Mouse (Mus musculus): ENCODE results near the gene Josd2. TPM values are rescaled to one million over a fixed set of nuclear protein-coding genes. Genes with fewer than 3 reads are reported as not detected.

The Josd2 gene
- total and polyA plus RNA-seq, 2 experiments from 2014 or later, result 28.3 to 44.5 TPM

DNA sequence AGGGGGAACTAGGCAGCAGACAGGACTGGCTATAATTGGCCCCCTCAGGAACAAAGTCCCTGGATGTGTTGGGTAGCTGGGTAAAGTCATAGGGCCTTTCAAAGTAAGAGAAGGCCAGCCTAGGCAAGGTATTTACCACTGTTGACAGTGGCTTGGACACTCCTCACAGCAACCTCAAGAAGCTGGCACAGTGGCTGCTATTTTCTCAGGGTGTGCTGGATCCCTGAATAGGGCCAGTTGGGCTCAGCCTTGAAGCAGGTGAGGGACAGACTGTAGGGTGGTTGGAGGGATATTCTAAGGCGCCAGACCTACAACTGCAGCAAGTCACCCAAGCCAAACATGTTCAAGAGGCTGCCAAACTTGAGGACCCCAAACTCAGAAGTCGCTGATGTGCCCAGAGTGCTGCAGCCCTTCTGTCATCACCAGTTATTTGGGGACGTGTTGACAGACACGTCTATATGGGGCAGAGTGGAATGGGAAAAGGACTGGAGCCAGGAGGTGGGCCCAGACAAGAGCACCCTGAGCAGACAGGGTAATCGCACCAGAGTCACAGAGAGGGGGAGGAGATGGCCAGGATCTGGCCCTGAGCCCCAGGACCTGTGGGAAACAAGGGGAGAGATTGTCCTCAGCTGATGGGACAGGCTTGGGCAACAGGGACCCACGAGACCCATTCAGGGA is 4.2 kb downstream of the Josd2 start:
- ATAC-seq (no peak), DNase-seq (ENCODE audit: low spot score) (peak; percentile 1)
- H3K36me3 ChIP-seq (ENCODE audit: insufficient read depth, low read length), result no peaks in the 10 kb centered on the region
- no peak for TF ChIP-seq CTCF (IDR thresholded peaks at IDR 0.05; ENCODE audit: low read depth)
- H3K4me2 ChIP-seq (ENCODE audit: low read depth, low read length), result no peak overlapping the region
- WGBS, result 33% methylated on average over 6 of the region's 6 CpGs
- H3K4me1 ChIP-seq (ENCODE audit: insufficient read depth, low read length), result peaks cover 20% of the 10 kb centered on the region
- H3K4me3 ChIP-seq (ENCODE audit: low read length), result no peak overlapping the region
- no peak overlapping the region for H3K9ac ChIP-seq (replicated peaks; ENCODE audit: low read length)
- no peak overlapping the region; the same call in 1 of the 2 replicates for H3K27ac ChIP-seq
- 0 out of 2 replicates have a peak, but pooled peaks cover under 1% of the 10 kb centered on the region for H3K27me3 ChIP-seq (ENCODE audit: insufficient read depth, low read length)
- no peaks in the 10 kb centered on the region for H3K9me3 ChIP-seq (ENCODE audit: low read length)

DNA sequence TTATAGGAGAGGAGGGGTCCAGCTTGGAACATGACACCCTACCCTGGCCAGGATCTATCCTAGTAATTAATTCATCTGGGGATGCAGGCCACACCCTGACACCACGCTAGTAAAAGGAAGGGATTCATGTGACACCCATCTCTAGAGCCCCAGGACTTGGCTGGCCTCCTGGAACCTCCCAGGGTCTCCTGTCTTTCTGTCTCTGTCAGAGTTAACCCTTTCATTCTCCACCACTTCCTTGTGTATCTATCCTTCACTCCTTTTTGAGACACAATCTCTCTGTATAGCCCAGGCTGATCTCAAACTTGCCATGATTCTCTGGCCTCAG is 4.7 kb downstream of the Josd2 start:
- no peak for TF ChIP-seq CTCF (IDR thresholded peaks at IDR 0.05; ENCODE audit: low read depth)
- DNase-seq (ENCODE audit: low spot score), result peak; percentile 19
- no peak for ATAC-seq
- Histone ChIP-seq H3K4me3 (ENCODE audit: low read length) (no peak overlapping the region), H3K4me2 (ENCODE audit: low read depth, low read length) (no peak overlapping the region), H3K9ac (replicated peaks; ENCODE audit: low read length) (no peak overlapping the region), H3K27ac (no peak overlapping the region), H3K9me3 (ENCODE audit: low read length) (no peaks in the 10 kb centered on the region), H3K36me3 (ENCODE audit: insufficient read depth, low read length) (no peaks in the 10 kb centered on the region), H3K27me3 (ENCODE audit: insufficient read depth, low read length) (0 out of 2 replicates have a peak, but pooled peaks cover 5% of the 10 kb centered on the region), H3K4me1 (ENCODE audit: insufficient read depth, low read length) (peaks cover 15% of the 10 kb centered on the region)
- 21% methylated on average over 1 of the region's 1 CpGs for WGBS

DNA sequence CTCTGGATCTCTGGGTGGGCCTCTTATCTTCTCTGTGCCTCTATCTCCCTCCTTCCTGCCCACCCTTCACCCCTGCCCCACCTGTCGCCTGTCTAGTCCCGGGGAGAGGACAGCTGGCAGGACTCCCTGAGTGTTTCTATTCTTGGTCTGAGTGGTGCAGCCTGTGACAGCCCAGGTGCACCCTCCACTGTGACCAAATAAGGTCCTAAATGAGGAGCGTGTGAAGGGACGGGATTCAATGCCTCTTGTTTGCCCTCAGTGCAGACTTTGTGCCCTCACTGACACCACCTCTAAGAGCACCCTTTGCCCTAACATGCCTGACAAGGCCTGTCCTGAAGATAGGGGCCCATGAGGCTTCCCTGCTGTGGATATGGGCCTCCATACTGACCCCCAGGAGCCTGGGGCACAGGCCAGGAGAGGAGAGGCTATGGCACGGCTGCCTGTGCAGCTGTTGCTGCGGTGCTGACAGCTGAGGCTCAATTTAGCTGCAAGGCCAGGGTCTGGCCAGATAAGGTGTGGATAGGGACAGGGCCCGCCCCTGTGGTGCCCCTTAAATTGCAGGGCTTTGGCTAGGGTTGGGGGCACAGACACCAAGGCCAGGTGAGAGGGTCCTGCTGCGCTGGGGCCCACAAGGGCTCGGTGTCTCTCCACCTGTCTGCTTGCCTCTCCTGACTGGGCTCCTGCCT is 5.3 kb downstream of the Josd2 start:
- Histone ChIP-seq H3K4me2 (ENCODE audit: low read depth, low read length) (no peak overlapping the region), H3K36me3 (ENCODE audit: insufficient read depth, low read length) (no peaks in the 10 kb centered on the region), H3K9ac (replicated peaks; ENCODE audit: low read length) (no peak overlapping the region), H3K4me3 (ENCODE audit: low read length) (no peak overlapping the region), H3K9me3 (ENCODE audit: low read length) (no peaks in the 10 kb centered on the region), H3K4me1 (ENCODE audit: insufficient read depth, low read length) (peaks cover 15% of the 10 kb centered on the region), H3K27me3 (ENCODE audit: insufficient read depth, low read length) (0 out of 2 replicates have a peak, but pooled peaks cover 8% of the 10 kb centered on the region), H3K27ac (no peak overlapping the region)
- DNase-seq (ENCODE audit: low spot score) (peak; percentile 1), ATAC-seq (no peak)
- 70% methylated on average over 9 of the region's 9 CpGs for WGBS
- no peak for TF ChIP-seq CTCF (IDR thresholded peaks at IDR 0.05; ENCODE audit: low read depth)

DNA sequence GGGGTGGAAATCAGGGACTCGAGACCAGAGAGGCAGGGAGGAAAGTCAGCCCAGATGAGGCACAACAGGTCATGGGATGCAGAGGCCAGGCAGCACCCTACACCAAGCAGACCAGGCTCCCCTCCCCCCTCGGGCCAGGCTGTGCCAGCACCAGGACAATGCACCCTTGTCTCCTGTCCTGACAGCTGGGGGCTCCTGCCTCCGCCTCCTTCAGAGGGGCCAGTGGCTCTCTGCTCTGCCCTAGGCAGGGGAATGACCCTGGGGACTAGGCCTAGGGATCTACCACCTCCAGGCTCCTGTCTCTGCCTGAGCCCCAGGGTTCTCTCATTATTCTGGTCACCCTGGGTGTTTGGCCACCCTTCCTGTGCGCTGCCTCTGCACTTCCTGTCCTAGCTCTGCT is 6.6 kb downstream of the Josd2 start:
- no peak for TF ChIP-seq CTCF (IDR thresholded peaks at IDR 0.05; ENCODE audit: low read depth)
- Histone ChIP-seq H3K9ac (replicated peaks; ENCODE audit: low read length) (no peak overlapping the region), H3K4me3 (ENCODE audit: low read length) (no peak overlapping the region), H3K27ac (peak overlapping the region; percentile 71), H3K9me3 (ENCODE audit: low read length) (no peaks in the 10 kb centered on the region), H3K27me3 (ENCODE audit: insufficient read depth, low read length) (0 out of 2 replicates have a peak, but pooled peaks cover 10% of the 10 kb centered on the region), H3K4me2 (ENCODE audit: low read depth, low read length) (no peak overlapping the region), H3K4me1 (ENCODE audit: insufficient read depth, low read length) (peaks cover 3% of the 10 kb centered on the region; the same call in 1 of the 2 replicates), H3K36me3 (ENCODE audit: insufficient read depth, low read length) (no peaks in the 10 kb centered on the region)
- DNase-seq (ENCODE audit: low spot score) (peak; percentile 60), ATAC-seq (peak; percentile 87)
- WGBS, result 21% methylated on average over 2 of the region's 4 CpGs

DNA sequence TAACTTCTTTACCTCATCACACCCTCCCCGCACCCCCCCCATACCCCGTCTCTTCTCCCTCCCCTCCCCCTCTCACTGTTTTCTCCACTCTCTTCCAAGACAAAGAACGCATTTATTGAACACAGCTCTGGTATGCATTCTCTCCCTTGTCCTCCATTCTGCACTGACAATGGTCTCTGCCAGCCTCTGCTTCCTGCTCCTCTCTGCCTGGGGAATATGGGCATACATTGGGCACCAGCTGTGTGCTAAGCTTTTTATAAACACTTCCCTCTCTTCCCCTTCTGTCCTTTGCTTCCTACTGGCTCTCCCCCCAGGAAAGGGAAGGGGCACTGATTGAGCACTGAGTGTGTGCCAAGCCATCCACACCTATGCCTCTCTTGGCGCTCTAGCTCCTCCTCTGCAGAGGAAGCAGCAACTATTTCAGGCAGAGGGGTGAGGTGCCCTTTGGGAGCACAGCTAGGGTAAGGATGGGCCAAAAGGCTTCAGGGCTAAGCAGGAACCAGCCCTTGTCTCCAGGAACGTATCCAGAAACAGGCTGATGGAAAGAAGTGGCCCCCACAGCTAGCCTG is 7.3 kb downstream of the Josd2 start:
- ATAC-seq (0 out of 2 replicates have a peak, but pooled peaks have one; percentile 1), DNase-seq (ENCODE audit: low spot score) (peak; percentile 1)
- no peak overlapping the region for H3K4me2 ChIP-seq (ENCODE audit: low read depth, low read length)
- WGBS, result 23% methylated on average over 5 of the region's 5 CpGs
- H3K27ac ChIP-seq, result peak overlapping the region; percentile 71
- no peak overlapping the region for H3K9ac ChIP-seq (replicated peaks; ENCODE audit: low read length)
- H3K27me3 ChIP-seq (ENCODE audit: insufficient read depth, low read length), result 0 out of 2 replicates have a peak, but pooled peaks cover 12% of the 10 kb centered on the region
- no peaks in the 10 kb centered on the region for H3K36me3 ChIP-seq (ENCODE audit: insufficient read depth, low read length)
- TF ChIP-seq CTCF (IDR thresholded peaks at IDR 0.05; ENCODE audit: low read depth), result no peak
- no peaks in the 10 kb centered on the region for H3K4me1 ChIP-seq (ENCODE audit: insufficient read depth, low read length)
- no peak overlapping the region for H3K4me3 ChIP-seq (ENCODE audit: low read length)
- H3K9me3 ChIP-seq (ENCODE audit: low read length), result no peaks in the 10 kb centered on the region

DNA sequence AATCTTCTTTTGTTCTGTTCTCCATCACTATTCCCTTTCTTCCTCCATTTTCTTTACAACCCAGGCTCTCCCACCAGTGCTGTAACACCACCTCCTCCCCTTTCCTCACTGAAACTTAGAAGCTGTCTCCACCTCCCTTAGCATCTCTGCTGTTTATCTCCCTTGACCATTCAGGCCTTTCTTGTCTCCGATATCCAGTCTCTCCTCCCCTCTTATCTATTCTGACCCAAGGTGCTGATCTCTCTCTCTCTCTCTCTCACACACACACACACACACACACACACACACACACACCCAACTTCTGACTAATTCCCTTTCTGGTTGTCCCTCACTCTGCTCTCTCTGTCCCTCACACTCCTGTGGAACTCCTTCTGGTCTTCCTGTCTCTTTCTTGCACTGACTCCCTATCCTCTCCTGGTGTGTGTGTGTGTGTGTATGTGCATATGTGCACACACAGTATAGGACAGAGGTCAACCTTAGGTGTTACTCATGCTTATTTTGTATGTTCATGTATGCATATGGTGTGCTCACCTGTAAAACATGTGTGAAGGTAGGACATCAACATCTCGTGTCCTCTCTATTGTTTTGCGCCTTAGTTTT is 15.2 kb downstream of the Josd2 start:
- no peaks in the 10 kb centered on the region for H3K4me1 ChIP-seq (ENCODE audit: insufficient read depth, low read length)
- no peaks in the 10 kb centered on the region for H3K9me3 ChIP-seq (ENCODE audit: low read length)
- H3K4me2 ChIP-seq (ENCODE audit: low read depth, low read length), result no peak overlapping the region
- H3K27me3 ChIP-seq (ENCODE audit: insufficient read depth, low read length), result 0 out of 2 replicates have a peak, but pooled peaks cover 4% of the 10 kb centered on the region
- H3K9ac ChIP-seq (replicated peaks; ENCODE audit: low read length), result no peak overlapping the region
- ATAC-seq (no peak), DNase-seq (ENCODE audit: low spot score) (no peak)
- H3K36me3 ChIP-seq (ENCODE audit: insufficient read depth, low read length), result no peaks in the 10 kb centered on the region
- WGBS, result 78% methylated on average over 3 of the region's 3 CpGs
- H3K4me3 ChIP-seq (ENCODE audit: low read length), result no peak overlapping the region
- TF ChIP-seq CTCF (IDR thresholded peaks at IDR 0.05; ENCODE audit: low read depth), result no peak
- H3K27ac ChIP-seq, result no peak overlapping the region

Data from hindbrain, postnatal 0 days (tissue).